Mouse (Mus musculus) lung, adult 2 months (tissue): ENCODE measurements at regions not wholly inside any gene's neighbourhood (a gene's known extent, or its start where the extent isn't known, plus 50 kb on each side); places are given as distances from the start of the nearest gene placed in this dataset.

Source experiments
- CTCF ChIP-seq: fragments of 200-500 bp; IDR thresholded peaks from 2 replicates; pipeline ENCODE4 v1.5.1; 2011; ENCODE audit warnings: mild to moderate bottlenecking, low read length, control low read depth; ENCODE audit not compliant: insufficient read depth
- POLR2A ChIP-seq: fragments of 200-500 bp; IDR thresholded peaks from 2 replicates; pipeline ENCODE4 v1.6.1; 2011; ENCODE audit warnings: low read depth, mild to moderate bottlenecking, control low read depth, low read length, borderline replicate concordance; ENCODE audit errors: extremely low read depth

DNA sequence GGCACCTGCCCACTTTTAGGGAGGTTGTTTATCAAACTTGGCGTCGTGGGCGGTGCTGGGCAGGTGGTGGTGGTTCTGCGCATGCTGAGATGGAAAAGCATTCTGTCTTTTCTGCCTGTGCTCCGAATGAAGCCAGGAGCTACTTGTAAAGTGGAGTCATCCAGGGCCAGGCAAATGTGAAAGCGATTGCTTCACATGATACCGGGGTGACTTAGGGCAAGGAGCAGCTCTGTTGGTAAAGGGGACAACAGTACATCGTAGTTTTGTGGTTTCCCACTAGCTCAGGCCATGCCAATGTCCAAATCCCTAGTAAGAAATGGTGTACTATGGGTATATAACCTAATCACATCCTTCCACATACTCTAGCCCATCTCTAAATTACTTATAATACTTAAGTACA is 84.5 kb downstream of the Gm33543 start:
- TF ChIP-seq CTCF (no peak), POLR2A (no peak)
